Mouse (Mus musculus): ENCODE measurements around the gene H2-T3.
"Not testable (repeated sequence)": the region's sequence is repeated elsewhere in the genome, so short reads cannot be mapped to it uniquely, and the experiment has no call there.

DNA sequence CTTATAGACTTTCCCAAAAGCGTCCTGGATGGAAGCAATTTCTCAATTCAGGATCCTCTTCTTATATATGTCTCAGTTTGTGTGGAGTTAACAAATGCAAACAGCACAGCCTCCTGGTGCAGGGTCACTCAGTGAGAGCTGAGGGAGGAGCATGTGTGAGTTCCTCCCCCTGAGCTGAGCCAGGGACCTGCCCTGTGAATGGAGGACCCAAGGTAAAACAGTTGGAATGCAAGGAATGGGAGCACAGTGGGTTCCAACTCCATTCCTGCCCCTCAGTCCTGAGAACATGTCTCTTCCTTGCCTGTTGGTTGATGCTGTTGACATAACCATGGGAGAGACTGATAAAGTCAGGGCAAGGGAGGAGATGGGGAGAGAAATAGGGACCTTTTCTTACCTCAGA, 21.0 kb downstream of the H2-T3 start:
- TF ChIP-seq EP300 (IDR thresholded peaks at IDR 0.05; ENCODE audit: low read depth in 1 of 2, low read length in 2 of 2); CTCF (IDR thresholded peaks at IDR 0.05 in 2 of 3, conservative IDR thresholded peaks at IDR 0.05 in 1 of 3; ENCODE audit: control insufficient read depth in 1 of 3, insufficient read depth in 1 of 3, low read depth in 2 of 3, low read length in 3 of 3, poor library complexity in 1 of 3, severe bottlenecking in 1 of 3); NRF1 (IDR thresholded peaks at IDR 0.05; ENCODE audit: insufficient read depth, low read depth, low read length, poor library complexity, severe bottlenecking): not testable (repeated sequence)

All from MEL (cell line).